Mouse (Mus musculus): Measurements from ENCODE around the gene Gng3.
A peak's percentile ranks its signal among the peaks of the same experiment; 100 is the strongest.

Gene Gng3

DNA sequence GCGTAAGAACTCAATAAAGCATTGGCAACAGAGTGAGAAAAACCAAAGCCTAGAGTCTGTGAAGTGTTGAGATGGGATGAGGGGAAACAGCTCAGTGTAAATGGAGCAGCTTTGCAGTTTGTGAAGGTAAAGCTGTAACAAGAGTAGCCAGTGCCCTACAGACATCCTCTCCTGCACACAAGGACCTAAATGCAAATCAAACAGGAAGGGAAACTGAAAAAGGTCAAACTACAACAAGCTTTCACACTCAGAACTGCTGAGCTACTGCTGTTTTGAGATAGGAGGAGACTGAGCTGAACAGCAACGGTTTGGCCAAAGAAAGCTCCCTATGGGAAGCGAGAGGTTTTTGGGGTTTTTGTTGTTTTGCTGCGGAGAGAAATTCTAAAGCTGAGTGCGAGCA is 32.2 kb downstream of the Gng3 start:
- no peak for DNase-seq (ENCODE audit: low read depth, low spot score)

DNA sequence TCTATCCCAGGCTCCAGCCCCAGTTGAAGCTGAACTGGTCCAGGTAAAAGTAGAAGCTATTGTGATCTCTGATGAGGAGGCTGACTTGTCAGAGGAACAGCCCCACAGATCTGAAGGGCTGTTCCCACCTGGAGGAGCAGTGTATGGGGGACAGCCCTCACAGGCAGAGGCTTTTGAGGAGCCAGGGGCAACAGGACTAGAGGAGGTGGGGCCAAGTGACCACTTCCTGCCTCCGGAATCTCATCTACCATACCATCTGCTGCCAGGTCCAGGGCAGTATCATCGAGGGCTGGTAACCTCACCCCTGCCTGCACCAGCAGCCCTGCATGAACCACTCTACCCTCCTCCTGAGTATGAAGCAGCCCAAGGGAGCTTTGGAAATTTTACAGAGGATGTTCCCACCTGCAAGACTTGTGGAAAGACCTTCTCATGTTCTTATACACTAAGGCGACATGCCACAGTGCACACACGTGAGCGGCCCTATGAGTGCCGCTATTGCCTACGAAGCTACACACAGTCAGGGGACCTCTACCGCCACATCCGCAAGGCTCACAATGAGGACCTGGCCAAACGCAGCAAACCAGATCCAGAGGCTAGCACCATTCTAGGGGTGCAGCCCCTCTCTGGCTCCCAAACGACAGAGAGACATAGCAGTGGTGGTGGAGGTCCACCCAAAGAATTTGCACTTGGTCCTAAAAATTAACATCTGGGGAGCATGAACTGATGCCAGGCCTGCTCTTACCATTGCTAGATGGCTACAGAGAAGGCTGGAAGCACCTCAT is 34.9 kb downstream of the Gng3 start:
- no peak for DNase-seq (ENCODE audit: low read depth, low spot score)

DNA sequence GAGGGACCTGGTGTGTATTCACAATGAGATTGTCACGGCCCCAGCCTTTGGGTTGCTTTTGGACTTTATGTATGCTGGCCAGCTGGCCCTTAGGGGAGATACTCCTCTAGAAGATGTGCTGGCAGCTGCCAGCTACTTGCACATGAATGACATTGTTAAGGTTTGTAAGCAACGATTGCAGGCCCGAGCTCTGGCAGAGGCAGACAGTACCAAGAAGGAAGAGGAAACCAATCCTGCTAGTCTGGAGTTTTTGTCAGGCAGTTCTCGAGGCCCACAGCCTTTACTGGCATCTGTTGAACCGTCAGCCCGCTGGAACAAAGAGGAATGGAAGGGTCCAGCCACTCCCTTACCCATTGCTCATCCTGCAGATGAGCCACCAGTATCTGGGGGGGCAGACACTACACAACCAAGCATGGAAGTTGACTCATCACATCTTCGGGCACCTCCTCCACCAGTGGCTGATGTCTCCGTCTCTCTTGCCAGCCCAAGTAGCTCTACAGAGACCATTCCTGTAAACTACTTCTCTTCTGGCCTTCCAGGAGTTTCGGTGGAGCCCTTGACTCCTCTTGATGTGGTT is 35.7 kb downstream of the Gng3 start:
- DNase-seq (ENCODE audit: low read depth, low spot score) = no peak

DNA sequence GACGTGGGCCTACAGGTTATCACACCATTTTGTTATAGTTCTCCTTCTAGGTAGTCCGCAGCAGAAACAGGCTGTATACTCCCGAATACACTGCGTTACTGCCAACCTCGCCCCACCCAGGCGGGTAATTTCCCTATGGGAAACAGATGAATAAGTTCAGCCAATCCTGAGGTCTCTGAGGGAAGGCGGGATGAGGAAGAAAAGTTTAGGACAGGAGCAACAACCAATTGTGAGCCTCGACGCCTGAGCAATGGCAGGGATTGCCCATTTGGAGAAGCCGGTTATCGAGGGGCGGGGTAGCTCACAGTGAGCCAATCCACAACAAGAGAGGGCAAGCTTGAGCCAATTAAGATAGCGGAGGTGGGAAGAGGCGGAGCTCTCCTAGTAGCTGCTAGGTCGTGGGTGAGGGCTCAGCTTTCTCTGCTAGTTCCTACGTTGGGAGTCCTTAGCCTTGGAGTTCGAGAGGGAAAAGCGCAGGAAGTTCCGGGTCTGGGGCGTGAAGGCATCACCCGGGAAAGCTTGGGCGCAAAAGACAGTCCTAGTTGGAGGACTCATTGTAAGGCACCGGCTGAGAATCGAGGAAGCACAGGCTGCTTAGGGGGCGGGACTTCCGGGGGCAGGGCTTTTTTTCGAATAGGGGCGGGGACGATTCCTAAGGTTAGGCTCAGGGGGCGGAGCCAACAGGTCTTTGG is 36.7 kb downstream of the Gng3 start, which contains the start of gene Zbtb3:
Gene Zbtb3 (plus strand): TSS at position 426 of the 692 bp plus-strand sequence.
- DNase-seq (ENCODE audit: low read depth, low spot score) = peak; percentile 97

DNA sequence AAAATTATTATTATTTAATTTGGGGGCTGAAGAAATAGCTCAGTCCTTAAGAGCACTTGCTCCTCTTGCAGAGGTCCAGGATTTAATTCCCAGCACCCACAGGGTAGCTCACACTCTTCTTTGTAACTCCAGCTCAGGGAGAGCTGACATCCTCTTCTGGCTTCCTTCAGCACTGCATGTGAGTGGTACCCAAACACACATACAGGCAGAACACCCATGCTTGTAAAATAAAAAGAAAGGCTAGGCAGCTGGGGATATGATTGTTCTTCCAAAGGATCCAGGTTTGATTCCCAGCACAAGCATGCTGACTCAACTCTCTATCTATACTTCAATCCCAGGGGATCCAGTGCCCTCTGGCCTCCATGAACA is 40.1 kb downstream of the Gng3 start:
- DNase-seq (ENCODE audit: low read depth, low spot score) = no peak

DNA sequence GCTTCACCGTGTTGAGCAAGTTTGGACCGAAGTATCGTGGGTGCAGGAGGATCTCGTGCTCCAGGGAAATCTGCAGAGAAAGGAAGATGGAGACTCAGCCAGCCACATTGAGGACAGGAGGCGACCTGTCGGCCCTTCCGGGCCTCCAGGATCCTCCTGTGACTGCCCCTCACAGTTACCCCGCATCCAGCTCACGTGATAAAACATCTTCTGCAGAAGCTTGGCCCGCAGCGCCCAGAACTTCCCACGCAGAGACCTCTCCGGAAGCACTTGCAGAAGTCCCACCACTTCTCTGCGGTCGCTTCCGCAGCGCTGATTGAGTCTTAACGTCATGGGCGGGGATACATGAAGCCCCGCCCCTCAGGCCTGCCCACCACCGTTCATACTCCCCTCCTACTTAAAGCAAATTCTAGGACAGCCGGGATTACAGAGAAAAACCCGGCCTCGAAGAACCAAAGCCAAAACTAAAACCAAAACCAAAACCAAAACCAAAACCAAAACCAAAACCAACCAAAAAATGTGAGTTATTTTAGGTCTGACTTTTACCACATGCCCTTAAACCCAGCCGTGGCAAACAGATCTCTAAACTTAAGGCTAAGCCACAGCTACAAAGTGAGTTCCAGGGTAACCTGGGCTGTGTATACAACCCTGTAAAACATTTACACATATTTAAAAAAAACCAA is 40.6 kb downstream of the Gng3 start, which contains the start of gene Polr2g:
Gene Polr2g (minus strand): TSS at position 314 of the 683 bp plus-strand sequence.
- peak; percentile 95 for DNase-seq (ENCODE audit: low read depth, low spot score)

DNA sequence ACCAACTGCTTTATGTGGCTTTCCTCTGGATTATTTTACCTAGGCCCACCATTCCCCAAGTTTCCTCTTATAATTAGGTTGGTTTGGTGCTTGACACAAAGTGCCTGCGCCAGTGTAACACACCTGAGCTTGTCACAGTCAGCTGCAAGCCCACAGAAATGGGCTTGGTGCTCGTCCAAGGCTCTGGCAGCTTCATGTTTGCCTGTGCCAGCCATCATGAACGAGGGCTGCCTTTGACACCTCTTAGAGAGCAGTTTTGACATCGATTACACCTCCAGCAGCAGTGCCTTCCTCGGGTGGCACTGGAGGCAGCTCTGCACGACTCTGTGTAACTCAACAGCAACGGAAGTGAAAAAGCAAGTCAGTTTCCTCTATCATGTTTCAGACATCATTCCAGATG is 48.8 kb downstream of the Gng3 start:
- no peak for DNase-seq (ENCODE audit: low read depth, low spot score)

DNA sequence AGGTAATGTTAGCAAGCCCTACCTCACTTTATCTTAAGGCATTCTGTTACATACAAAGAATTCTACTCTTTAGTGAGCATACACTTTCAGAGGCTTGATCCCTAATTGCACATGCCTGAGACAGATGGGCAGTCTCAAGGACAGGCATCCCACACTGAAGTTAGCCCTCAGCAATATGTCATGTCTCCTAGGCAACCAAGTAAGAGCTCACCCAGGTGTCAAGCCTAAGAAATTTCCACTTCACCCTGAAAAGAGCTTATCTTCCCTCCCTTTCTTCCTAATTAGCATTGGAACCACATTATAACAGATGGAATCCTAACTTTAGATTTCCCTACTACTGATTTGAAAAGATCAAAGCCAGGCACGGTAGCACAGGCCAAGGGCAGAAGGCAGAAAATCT is 49.8 kb downstream of the Gng3 start:
- no peak for DNase-seq (ENCODE audit: low read depth, low spot score)

DNA sequence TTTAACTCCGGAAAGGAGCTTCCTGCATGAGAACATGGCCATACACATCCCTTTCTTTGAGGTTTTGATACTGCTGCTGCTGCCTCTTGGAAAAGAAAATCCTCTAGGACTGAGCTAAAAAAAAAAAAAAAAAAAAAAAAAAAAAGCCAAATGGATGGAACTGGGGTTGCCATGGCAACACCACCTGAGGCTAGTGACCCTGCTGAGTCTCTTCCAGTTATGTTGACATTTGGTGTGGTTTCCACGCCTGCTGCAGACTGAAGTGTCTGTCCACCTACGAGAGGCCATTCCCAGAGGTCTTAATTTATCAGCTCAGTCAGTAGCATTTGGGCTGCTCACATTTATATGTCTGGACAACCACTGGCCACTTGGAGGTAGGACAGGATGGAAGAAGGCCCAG is 50.5 kb downstream of the Gng3 start:
- peak; percentile 66 for DNase-seq (ENCODE audit: low read depth, low spot score)
